Mouse (Mus musculus) MN1 (cell line): ENCODE data around the gene Fgf14.
"Not testable (repeated sequence)": the region's sequence is repeated elsewhere in the genome, so short reads cannot be mapped to it uniquely, and the experiment has no call there.

ENCODE experiments used
- DNase-seq: peaks from one replicate; pipeline ENCODE4 v3.0.0-alpha.2; 2016; ENCODE audit warnings: low spot score

Fgf14 gene

GRCm38 (mm10) chr14:124676506-124677177 is at the start of gene Fgf14:
Gene Fgf14 (minus strand): TSS chr14:124677127.
- DNase-seq: no peak

- no peak for DNase-seq
These were observed 452 bp upstream of the Fgf14 start for GRCm38 (mm10) chr14:124677379-124677778.

- DNase-seq: no peak
These were observed 1.0 kb downstream of the Fgf14 start for GRCm38 (mm10) chr14:124675654-124676505.

GRCm38 (mm10) chr14:124675142-124675653 is 1.7 kb downstream of the Fgf14 start:
- no peak for DNase-seq

GRCm38 (mm10) chr14:124674536-124675141 is 2.3 kb downstream of the Fgf14 start:
- no peak for DNase-seq

GRCm38 (mm10) chr14:124669739-124670138 is 7.2 kb downstream of the Fgf14 start:
- peak; percentile 16 for DNase-seq

GRCm38 (mm10) chr14:124642822-124643221 is 34.1 kb downstream of the Fgf14 start:
- DNase-seq: no peak

GRCm38 (mm10) chr14:124634881-124635280 is 42.0 kb downstream of the Fgf14 start:
- DNase-seq: no peak

GRCm38 (mm10) chr14:124613473-124613872 is 63.5 kb downstream of the Fgf14 start:
- DNase-seq: no peak

- DNase-seq: no peak
These were observed 70.8 kb downstream of the Fgf14 start for GRCm38 (mm10) chr14:124606036-124606711.

GRCm38 (mm10) chr14:124605031-124605743 is 71.7 kb downstream of the Fgf14 start:
- no peak for DNase-seq

GRCm38 (mm10) chr14:124576571-124576970 is 100.4 kb downstream of the Fgf14 start:
- DNase-seq: no peak

GRCm38 (mm10) chr14:124575130-124575885 is 101.6 kb downstream of the Fgf14 start:
- DNase-seq: no peak

GRCm38 (mm10) chr14:124566445-124566844 is 110.5 kb downstream of the Fgf14 start:
- no peak for DNase-seq

GRCm38 (mm10) chr14:124561544-124561943 is 115.4 kb downstream of the Fgf14 start:
- DNase-seq: no peak

- DNase-seq: no peak
These were observed 140.8 kb downstream of the Fgf14 start for GRCm38 (mm10) chr14:124536106-124536505.

GRCm38 (mm10) chr14:124535376-124535775 is 141.6 kb downstream of the Fgf14 start:
- DNase-seq: not testable (repeated sequence)

- DNase-seq: no peak
These were observed 144.9 kb downstream of the Fgf14 start for GRCm38 (mm10) chr14:124532051-124532450.

- DNase-seq: no peak
These were observed 164.9 kb downstream of the Fgf14 start for GRCm38 (mm10) chr14:124512009-124512408.

GRCm38 (mm10) chr14:124488971-124489370 is 188.0 kb downstream of the Fgf14 start:
- no peak for DNase-seq

- DNase-seq: no peak
These were observed 191.7 kb downstream of the Fgf14 start for GRCm38 (mm10) chr14:124485261-124485660.
